Mouse (Mus musculus) heart, adult 2 months (tissue): ENCODE measurements at regions not wholly inside any gene's neighbourhood (a gene's known extent, or its start where the extent isn't known, plus 50 kb on each side); places are given as distances from the start of the nearest gene placed in this dataset.

Experiments
- CTCF ChIP-seq: fragments of 200-600 bp; IDR thresholded peaks from 2 replicates; pipeline ENCODE4 v1.8.1; 2022; ENCODE audit warnings: antibody characterized with exemption, mild to moderate bottlenecking, moderate library complexity
- EP300 ChIP-seq: fragments of 200-500 bp; IDR thresholded peaks from 2 replicates; pipeline ENCODE4 v1.6.1; 2011; ENCODE audit warnings: low read depth, low read length, control low read depth; ENCODE audit not compliant: insufficient read depth
- POLR2A ChIP-seq: fragments of 200-500 bp; IDR thresholded peaks from 2 replicates; pipeline ENCODE4 v1.6.1; 2011; ENCODE audit warnings: mild to moderate bottlenecking, low read depth, low read length, control low read depth; ENCODE audit not compliant: insufficient read depth

- TF ChIP-seq CTCF (no peak), POLR2A (no peak), EP300 (no peak)
Observed at GRCm38 (mm10) chr8:11139294-11139693, 131.0 kb upstream of the Irs2 start.
